Mouse (Mus musculus): ENCODE measurements around the gene Cdk14. TPM values are rescaled to one million over a fixed set of nuclear protein-coding genes. Genes with fewer than 3 reads are reported as not detected.

Gene Cdk14
- polyA plus RNA-seq, 1 experiment from 2014 or later = 42.2 TPM

DNA sequence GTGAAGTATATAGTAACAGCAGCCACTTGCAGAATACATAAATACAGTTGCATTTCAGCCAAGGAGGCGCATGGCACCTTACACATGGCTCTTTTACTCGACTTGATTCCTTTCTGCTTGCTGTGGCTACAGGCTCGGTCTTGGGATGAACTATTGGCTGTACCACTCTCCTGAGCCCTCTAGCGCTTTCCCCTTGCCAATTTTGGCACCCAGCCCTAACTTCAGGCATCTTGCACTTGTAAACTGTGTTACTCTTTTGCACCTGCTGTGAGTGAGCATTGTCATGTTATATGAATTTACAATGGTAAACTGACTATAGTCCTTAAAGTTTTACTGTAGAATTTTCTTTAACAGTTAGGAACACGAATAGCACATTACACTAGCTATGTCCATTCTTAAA, 603.1 kb downstream of the Cdk14 start:
- Histone ChIP-seq H3K27me3 (replicated peaks) (no peaks in the 10 kb centered on the region), H3K9me3 (replicated peaks) (no peaks in the 10 kb centered on the region), H3K4me2 (no peak overlapping the region), H3K27ac (replicated peaks) (no peak overlapping the region), H3K4me3 (replicated peaks) (no peak overlapping the region), H3K9ac (replicated peaks) (no peak overlapping the region), H3K4me1 (peaks cover 21% of the 10 kb centered on the region), H3K36me3 (no peaks in the 10 kb centered on the region)
- ATAC-seq (ENCODE audit: low FRiP score) = no peak
- 79% methylated on average over 5 of the region's 5 CpGs for WGBS

DNA sequence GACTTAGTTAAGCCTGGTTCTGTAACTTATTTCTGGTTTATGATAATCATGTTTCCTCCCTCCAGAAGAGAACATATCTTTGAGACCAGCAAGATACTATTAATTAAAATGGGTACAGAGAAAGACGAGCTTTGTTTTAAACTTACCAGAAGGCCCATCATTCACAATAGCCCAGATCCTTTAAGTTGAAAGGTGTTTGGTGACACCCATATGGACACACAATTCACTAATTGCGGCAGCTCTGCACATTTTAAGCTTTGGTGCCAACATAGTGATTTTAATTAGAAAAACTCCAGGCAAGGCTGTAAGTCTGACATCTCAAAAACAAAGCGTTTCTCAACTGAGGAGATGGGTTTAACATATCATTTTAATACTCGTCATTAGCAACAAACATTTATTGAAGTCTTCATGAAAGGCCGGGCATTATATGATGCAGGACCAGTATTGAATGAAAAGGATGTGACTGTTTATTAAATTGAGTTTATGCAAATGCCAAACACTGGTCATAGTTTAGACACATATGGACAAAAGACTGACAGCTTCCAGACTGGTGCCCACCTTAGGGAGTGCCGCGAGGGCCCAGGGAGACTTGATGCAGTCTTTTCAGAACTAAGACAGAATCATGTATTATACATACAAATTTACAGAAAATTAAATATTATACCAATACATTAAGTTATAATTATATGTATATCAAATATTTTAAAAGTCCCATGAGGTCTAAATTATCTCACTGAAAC, 605.5 kb downstream of the Cdk14 start:
- 89% methylated on average over 7 of the region's 7 CpGs for WGBS
- Histone ChIP-seq H3K4me2 (no peak overlapping the region), H3K36me3 (no peaks in the 10 kb centered on the region), H3K9me3 (replicated peaks) (no peaks in the 10 kb centered on the region), H3K4me3 (replicated peaks) (no peak overlapping the region), H3K9ac (replicated peaks) (no peak overlapping the region), H3K27ac (replicated peaks) (no peak overlapping the region), H3K4me1 (peaks cover 8% of the 10 kb centered on the region), H3K27me3 (replicated peaks) (peaks cover 3% of the 10 kb centered on the region; the same call in 1 of the 2 replicates)
- ATAC-seq (ENCODE audit: low FRiP score) = no peak

DNA sequence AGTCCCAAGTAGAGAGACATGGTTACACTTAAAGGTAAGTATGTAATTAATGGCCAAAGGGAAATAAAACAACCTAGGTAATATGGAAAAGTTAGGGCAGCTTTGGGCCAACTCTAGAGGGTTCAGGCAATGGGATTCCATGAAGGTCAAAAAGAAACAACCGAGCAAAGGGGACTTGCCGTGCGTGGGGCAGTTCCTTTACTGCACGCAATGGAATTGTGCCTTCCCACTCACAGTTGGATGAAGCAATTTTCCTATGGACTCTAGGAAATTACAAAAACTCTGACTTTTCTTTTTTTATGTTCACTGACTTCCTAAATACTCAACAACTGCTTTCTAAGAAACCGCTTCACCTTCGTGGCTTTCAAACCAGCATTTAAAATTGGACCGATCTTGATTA, 606.8 kb downstream of the Cdk14 start:
- H3K9me3 ChIP-seq (replicated peaks) = no peaks in the 10 kb centered on the region
- peaks cover 3% of the 10 kb centered on the region; the same call in 1 of the 2 replicates for H3K27me3 ChIP-seq (replicated peaks)
- ATAC-seq (ENCODE audit: low FRiP score) = no peak
- no peak overlapping the region for H3K4me3 ChIP-seq (replicated peaks)
- H3K27ac ChIP-seq (replicated peaks) = no peak overlapping the region
- no peak overlapping the region for H3K9ac ChIP-seq (replicated peaks)
- peaks cover 8% of the 10 kb centered on the region for H3K4me1 ChIP-seq
- no peak overlapping the region for H3K4me2 ChIP-seq
- H3K36me3 ChIP-seq = no peaks in the 10 kb centered on the region
- 97% methylated on average over 7 of the region's 7 CpGs for WGBS

DNA sequence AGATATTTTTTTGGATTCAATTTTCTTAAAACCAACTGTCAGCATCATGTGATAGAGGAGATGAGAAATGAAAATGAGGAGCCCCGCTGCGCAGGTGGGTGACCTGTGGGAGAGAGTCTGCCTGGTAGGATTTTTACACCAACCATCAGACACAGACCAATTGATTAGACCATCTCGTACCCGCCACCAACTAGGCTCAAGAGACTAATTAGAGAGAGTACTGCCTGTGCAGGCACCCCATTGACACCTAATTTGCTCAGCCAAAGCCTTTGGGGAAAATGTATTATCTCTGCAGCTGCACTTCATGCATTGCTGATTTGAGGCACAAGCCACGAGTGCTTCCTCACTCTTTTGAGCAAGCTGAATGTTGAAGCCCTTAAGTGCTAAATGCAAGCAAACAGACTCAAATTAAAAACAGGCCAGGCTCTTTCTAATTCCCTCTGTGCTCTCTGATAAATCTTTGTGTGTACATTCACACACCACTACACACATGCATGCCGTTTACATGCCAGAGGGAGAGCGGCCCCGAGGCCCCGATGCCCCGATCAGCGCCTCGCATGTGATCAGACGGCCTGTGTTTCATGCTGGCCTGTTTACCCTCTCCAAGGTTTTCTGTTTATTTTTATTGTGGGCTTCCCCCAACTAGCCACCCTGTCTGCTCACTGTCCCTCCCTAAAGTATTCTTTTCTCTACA, 607.9 kb downstream of the Cdk14 start:
- Histone ChIP-seq H3K36me3 (no peaks in the 10 kb centered on the region), H3K4me3 (replicated peaks) (no peak overlapping the region), H3K9me3 (replicated peaks) (no peaks in the 10 kb centered on the region), H3K9ac (replicated peaks) (no peak overlapping the region), H3K27me3 (replicated peaks) (peaks cover 3% of the 10 kb centered on the region; the same call in 1 of the 2 replicates), H3K4me1 (peaks cover 8% of the 10 kb centered on the region), H3K27ac (replicated peaks) (0 out of 2 replicates have a peak overlapping the region, but pooled peaks have one; percentile 35), H3K4me2 (no peak overlapping the region)
- ATAC-seq (ENCODE audit: low FRiP score) = peak; percentile 75
- 34% methylated on average over 13 of the region's 13 CpGs for WGBS

DNA sequence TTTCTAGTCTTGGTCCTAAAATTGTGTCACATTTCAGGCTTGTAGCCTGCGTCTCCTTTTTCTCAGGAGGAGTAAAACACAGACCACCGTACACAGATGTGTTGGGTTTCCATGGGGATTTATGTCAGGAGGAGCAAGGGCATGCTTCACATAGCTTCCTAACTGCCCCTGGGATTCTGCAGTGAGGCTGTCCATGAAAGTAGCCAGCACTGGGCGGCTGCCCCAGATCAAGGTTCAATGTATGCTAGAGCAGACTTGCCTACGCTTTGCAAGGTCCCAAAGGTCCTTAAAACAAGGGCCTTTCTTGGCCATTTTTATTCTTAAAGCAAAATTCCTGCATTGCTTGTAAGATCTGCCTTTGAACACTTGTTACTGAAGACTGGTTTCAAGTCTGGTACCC, 614.9 kb downstream of the Cdk14 start:
- no peak for ATAC-seq (ENCODE audit: low FRiP score)
- Histone ChIP-seq H3K4me2 (no peak overlapping the region), H3K4me1 (peaks cover 11% of the 10 kb centered on the region), H3K9ac (replicated peaks) (no peak overlapping the region), H3K27me3 (replicated peaks) (peaks cover 3% of the 10 kb centered on the region; the same call in 1 of the 2 replicates), H3K27ac (replicated peaks) (no peak overlapping the region), H3K36me3 (no peaks in the 10 kb centered on the region), H3K4me3 (replicated peaks) (no peak overlapping the region), H3K9me3 (replicated peaks) (no peaks in the 10 kb centered on the region)
- WGBS = 62% methylated on average over 4 of the region's 4 CpGs

DNA sequence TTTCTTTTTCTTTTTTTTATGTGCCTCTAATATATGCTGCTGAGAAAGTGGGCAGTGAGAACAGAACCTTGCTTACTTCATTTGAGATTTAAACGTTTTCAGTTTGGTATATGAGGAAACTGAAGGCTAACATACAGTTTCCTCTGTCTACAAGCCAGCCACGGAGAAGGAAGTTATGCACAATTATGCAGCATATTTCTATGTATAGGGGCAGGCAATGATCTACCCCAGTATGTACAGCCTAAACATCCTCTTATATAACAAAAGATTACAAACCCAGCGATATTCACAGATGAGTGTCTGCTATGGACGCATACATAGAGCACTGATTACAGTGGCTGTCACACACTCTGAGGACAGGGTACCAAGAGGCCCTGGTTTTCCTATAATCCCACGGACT, 616.4 kb downstream of the Cdk14 start:
- H3K4me2 ChIP-seq = no peak overlapping the region
- no peak overlapping the region for H3K9ac ChIP-seq (replicated peaks)
- no peak overlapping the region for H3K27ac ChIP-seq (replicated peaks)
- no peak overlapping the region for H3K4me3 ChIP-seq (replicated peaks)
- H3K36me3 ChIP-seq = no peaks in the 10 kb centered on the region
- H3K27me3 ChIP-seq (replicated peaks) = no peaks in the 10 kb centered on the region; the same call in 1 of the 2 replicates
- H3K4me1 ChIP-seq = peaks cover 11% of the 10 kb centered on the region
- ATAC-seq (ENCODE audit: low FRiP score) = no peak
- 86% methylated on average over 5 of the region's 5 CpGs for WGBS
- H3K9me3 ChIP-seq (replicated peaks) = no peaks in the 10 kb centered on the region

DNA sequence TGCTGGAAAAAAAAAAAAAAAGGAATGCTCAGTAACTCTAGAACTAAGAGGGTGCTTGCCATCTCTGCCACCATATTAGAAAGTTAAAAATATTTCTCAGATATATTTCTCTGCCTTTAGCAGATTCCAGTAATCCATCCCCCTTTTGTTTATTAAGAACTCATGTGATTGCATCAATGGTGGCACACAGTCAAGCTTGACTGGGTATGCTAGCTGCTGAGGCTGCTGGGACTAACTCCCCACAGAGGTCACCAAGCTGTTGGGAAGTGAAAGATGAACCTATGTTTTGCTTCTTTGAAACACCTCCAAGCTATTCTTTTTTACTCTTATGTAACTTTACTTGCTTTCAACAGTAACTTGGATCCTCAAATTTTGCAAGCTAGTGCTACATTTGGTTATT, 618.1 kb downstream of the Cdk14 start:
- no peak overlapping the region for H3K27ac ChIP-seq (replicated peaks)
- H3K27me3 ChIP-seq (replicated peaks) = no peaks in the 10 kb centered on the region; the same call in 1 of the 2 replicates
- H3K4me3 ChIP-seq (replicated peaks) = no peak overlapping the region
- H3K36me3 ChIP-seq = no peaks in the 10 kb centered on the region
- ATAC-seq (ENCODE audit: low FRiP score) = no peak
- H3K9ac ChIP-seq (replicated peaks) = no peak overlapping the region
- H3K4me2 ChIP-seq = no peak overlapping the region
- peaks cover 11% of the 10 kb centered on the region for H3K4me1 ChIP-seq
- no peaks in the 10 kb centered on the region for H3K9me3 ChIP-seq (replicated peaks)

DNA sequence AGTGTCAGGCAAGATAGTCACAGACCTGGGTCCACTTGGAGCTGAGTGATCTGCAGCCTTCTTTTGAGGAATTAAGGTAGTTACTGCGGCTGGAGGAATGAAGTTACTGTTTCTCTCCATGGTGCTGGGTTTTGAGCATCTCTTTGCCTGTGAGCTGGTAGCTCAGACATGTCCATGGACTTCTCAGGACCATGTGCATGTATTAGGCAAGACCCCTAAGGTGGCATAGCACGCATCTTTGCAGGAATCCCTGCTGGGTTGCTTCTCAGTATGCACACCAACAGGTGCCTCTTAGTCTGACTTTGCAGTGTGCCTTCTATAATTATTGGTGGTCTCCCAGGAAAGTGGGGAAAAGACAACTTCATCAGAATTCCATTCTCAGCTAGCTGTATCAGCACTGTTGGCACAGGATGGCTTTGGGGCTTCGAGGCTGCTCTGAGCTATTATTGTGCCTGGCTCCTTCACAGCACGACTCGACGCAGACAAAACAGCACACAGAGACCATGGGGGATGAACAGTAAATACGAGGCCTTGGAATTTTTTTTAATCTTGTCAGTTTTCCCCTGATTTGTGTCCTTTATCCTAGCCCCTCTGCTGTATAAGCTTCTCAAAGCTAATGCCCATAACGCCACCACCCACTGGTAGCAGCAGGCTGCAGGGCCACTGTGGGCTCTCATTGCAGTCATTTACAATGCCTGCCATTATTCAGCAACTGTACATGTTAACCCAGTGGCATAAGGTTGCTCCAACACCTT, 618.8 kb downstream of the Cdk14 start:
- peak; percentile 81 for ATAC-seq (ENCODE audit: low FRiP score)
- Histone ChIP-seq H3K27ac (replicated peaks) (no peak overlapping the region; the same call in 1 of the 2 replicates), H3K4me3 (replicated peaks) (no peak overlapping the region), H3K9ac (replicated peaks) (no peak overlapping the region), H3K27me3 (replicated peaks) (no peaks in the 10 kb centered on the region; the same call in 1 of the 2 replicates), H3K36me3 (no peaks in the 10 kb centered on the region), H3K4me2 (no peak overlapping the region), H3K9me3 (replicated peaks) (no peaks in the 10 kb centered on the region), H3K4me1 (peaks cover 11% of the 10 kb centered on the region)
- 40% methylated on average over 8 of the region's 8 CpGs for WGBS

DNA sequence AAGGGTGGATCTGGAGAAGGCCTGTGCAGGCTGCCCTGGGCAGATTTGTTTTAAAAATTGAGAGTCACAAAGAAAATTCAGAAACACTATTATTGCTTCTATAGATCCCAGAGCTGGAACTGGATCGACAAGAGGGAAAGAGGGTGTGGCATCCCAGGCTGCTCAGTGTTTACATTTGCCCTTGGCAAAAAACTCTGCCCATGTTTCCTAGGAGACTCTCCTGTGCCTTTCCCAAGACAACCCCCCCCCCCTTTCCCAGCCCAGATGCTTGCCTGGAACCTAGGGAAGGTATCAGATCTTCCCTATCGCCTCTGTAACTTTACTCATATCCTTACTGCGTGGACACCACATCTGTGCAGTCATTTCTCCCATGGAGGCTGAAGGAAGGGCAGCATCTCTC, 628.9 kb downstream of the Cdk14 start:
- WGBS = 79% methylated on average over 3 of the region's 3 CpGs
- Histone ChIP-seq H3K4me2 (no peak overlapping the region), H3K9ac (replicated peaks) (no peak overlapping the region), H3K9me3 (replicated peaks) (no peaks in the 10 kb centered on the region), H3K36me3 (no peaks in the 10 kb centered on the region), H3K4me1 (no peaks in the 10 kb centered on the region), H3K4me3 (replicated peaks) (no peak overlapping the region), H3K27me3 (replicated peaks) (no peaks in the 10 kb centered on the region), H3K27ac (replicated peaks) (no peak overlapping the region)
- no peak for ATAC-seq (ENCODE audit: low FRiP score)

DNA sequence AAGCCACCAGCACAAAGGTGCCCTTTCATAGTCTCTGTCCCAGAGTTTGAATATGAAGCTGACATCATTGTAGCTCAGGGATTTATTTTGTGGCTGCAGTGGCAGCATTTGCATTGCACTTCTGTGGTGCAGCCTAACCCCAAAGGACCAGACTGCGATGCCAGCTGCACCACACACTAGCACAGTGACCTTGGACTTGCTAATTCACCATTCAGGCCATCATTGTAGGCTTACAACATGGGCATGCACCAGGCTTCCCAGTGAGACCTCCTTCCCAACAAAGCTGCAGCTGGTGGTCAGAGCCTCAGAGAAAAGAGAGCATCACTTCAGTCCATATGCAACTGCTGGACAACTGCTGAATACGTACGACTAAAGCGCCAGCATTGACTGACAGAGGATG, 629.8 kb downstream of the Cdk14 start:
- H3K36me3 ChIP-seq = no peaks in the 10 kb centered on the region
- H3K4me3 ChIP-seq (replicated peaks) = no peak overlapping the region
- 67% methylated on average over 4 of the region's 4 CpGs for WGBS
- no peaks in the 10 kb centered on the region for H3K27me3 ChIP-seq (replicated peaks)
- H3K9me3 ChIP-seq (replicated peaks) = no peaks in the 10 kb centered on the region
- ATAC-seq (ENCODE audit: low FRiP score) = no peak
- H3K4me2 ChIP-seq = no peak overlapping the region
- H3K27ac ChIP-seq (replicated peaks) = no peak overlapping the region
- H3K9ac ChIP-seq (replicated peaks) = no peak overlapping the region
- H3K4me1 ChIP-seq = no peaks in the 10 kb centered on the region

DNA sequence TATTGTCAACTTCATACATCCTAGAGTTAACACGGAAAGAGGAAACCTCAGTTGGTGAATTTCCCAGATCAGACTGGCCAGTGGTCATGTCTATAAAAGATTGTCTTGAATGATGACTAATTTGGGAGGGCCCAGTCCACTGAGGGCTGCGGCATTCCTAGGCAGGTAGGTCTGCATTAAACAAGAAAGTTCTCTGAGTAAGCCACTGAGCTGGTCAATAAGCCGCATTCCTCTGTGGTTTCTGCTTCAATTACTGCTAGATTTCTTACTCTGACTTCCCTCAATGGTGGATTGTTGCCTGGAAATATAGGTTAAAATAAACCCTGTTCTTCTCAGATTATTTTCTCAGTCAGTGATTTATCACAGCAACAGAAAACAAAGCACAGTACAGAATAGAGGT, 631.6 kb downstream of the Cdk14 start:
- Histone ChIP-seq H3K36me3 (no peaks in the 10 kb centered on the region), H3K4me1 (no peaks in the 10 kb centered on the region), H3K27ac (replicated peaks) (no peak overlapping the region), H3K9me3 (replicated peaks) (no peaks in the 10 kb centered on the region), H3K4me2 (no peak overlapping the region), H3K4me3 (replicated peaks) (no peak overlapping the region), H3K27me3 (replicated peaks) (no peaks in the 10 kb centered on the region), H3K9ac (replicated peaks) (no peak overlapping the region)
- no peak for ATAC-seq (ENCODE audit: low FRiP score)
- 88% methylated on average over 3 of the region's 3 CpGs for WGBS

All from neural tube, embryonic 15.5 days (tissue).